ENCODE assay signal across 16 mouse cellular contexts in genomic region chr17:28123627-28124026, GRCm38 (mm10). TPM values are rescaled to one million over a fixed set of nuclear protein-coding genes. Genes with fewer than 3 reads are reported as not detected.
DNase-seq lines count a peak whose midpoint lies in the region; ATAC-seq lines count a peak whose summit lies in the region.
"Had no signal": no experiment of that assay in that cellular context is flagged by ENCODE, and none has a peak within 500 bp of the region (broad histone marks: within the 10 kb centered on the region; RNA-seq: fewer than 3 reads in every experiment).

No protein-coding gene starts in this region.

- peak; percentile 53; the same call in 1 of the 2 replicates for ATAC-seq in hindbrain, embryonic 11.5 days (ENCODE audit: low FRiP score)
- ATAC-seq in midbrain, embryonic 14.5 days (ENCODE audit: low FRiP score, low TSS enrichment), result no peak
- ATAC-seq: forebrain, embryonic 16.5 days; intestine, embryonic 16.5 days had no signal

- no peak overlapping the region for H3K4me2 ChIP-seq in hindbrain, embryonic 11.5 days (replicated peaks; ENCODE audit: low read depth, low read length)
- H3K4me2 ChIP-seq in midbrain, embryonic 14.5 days (ENCODE audit: low read length), result 0 out of 2 replicates have a peak overlapping the region, but pooled peaks have one; percentile 10

- H3K4me1 ChIP-seq in hindbrain, embryonic 11.5 days (replicated peaks; ENCODE audit: control insufficient read depth, insufficient read depth, low read length), result peaks cover 13% of the 10 kb centered on the region
- peaks cover 15% of the 10 kb centered on the region for H3K4me1 ChIP-seq in midbrain, embryonic 14.5 days (ENCODE audit: control insufficient read depth, insufficient read depth, low read length)

- no peaks in the 10 kb centered on the region for H3K9me3 ChIP-seq in hindbrain, embryonic 11.5 days (ENCODE audit: control insufficient read depth, low read length)
- no peaks in the 10 kb centered on the region for H3K9me3 ChIP-seq in midbrain, embryonic 14.5 days (ENCODE audit: control insufficient read depth, low read length)
- H3K9me3 ChIP-seq: heart, embryonic 10.5 days had no signal

- H3K27me3 ChIP-seq in hindbrain, embryonic 11.5 days (ENCODE audit: control insufficient read depth, insufficient read depth, low read length), result no peaks in the 10 kb centered on the region
- H3K27me3 ChIP-seq in midbrain, embryonic 14.5 days (ENCODE audit: control insufficient read depth, insufficient read depth, low read length), result no peaks in the 10 kb centered on the region

- H3K36me3 ChIP-seq in hindbrain, embryonic 11.5 days (ENCODE audit: control insufficient read depth, insufficient read depth, low read length), result no peaks in the 10 kb centered on the region
- H3K36me3 ChIP-seq in midbrain, embryonic 14.5 days (ENCODE audit: control insufficient read depth, insufficient read depth, low read length), result no peaks in the 10 kb centered on the region
- H3K36me3 ChIP-seq: heart, embryonic 10.5 days had no signal

- 19% methylated on average over 7 of the region's 7 CpGs for WGBS in hindbrain, embryonic 11.5 days
- 4% methylated on average over 7 of the region's 7 CpGs for WGBS in midbrain, embryonic 14.5 days

- no peak overlapping the region for H3K4me3 ChIP-seq in hindbrain, embryonic 11.5 days (ENCODE audit: low read depth, low read length)
- H3K4me3 ChIP-seq in midbrain, embryonic 14.5 days (replicated peaks; ENCODE audit: low read depth, low read length), result no peak overlapping the region
- H3K4me3 ChIP-seq: heart, embryonic 10.5 days; layer of hippocampus, adult 2 months had no signal

- H3K9ac ChIP-seq in hindbrain, embryonic 11.5 days (ENCODE audit: low read depth, low read length), result no peak overlapping the region
- H3K9ac ChIP-seq in midbrain, embryonic 14.5 days (replicated peaks; ENCODE audit: low read length), result no peak overlapping the region

- peak overlapping the region; percentile 58; the same call in 1 of the 2 replicates for H3K27ac ChIP-seq in hindbrain, embryonic 11.5 days (ENCODE audit: low read depth, low read length)
- no peak overlapping the region for H3K27ac ChIP-seq in midbrain, embryonic 14.5 days (replicated peaks; ENCODE audit: low read depth, low read length)
- H3K27ac ChIP-seq: heart, embryonic 10.5 days; kidney, postnatal 0 days; layer of hippocampus, adult 2 months had no signal

- peak; percentile 41 for DNase-seq in Muller cell, postnatal 12 days (ENCODE audit: inconsistent ontology term)
- peak; percentile 63 for DNase-seq in embryo, embryonic 11 days
- peak; percentile 62 for DNase-seq in hindbrain, embryonic 11.5 days (ENCODE audit: low spot score)
- peak; percentile 46 for DNase-seq in midbrain, embryonic 14.5 days
- no peak for DNase-seq in frontal cortex, postnatal 14 days (ENCODE audit: low spot score in 2 of 2)
- DNase-seq in spleen, postnatal 36 days (ENCODE audit: low spot score in 2 of 2), result no peak
- no peak for DNase-seq in heart, adult 18-20 months
- DNase-seq: adrenal gland, postnatal 36 days; cerebellum, adult 9-11 months; gastrocnemius, postnatal 10 days; heart, postnatal 36 days had no signal

RNA-seq across cellular contexts. Expression of gene Scube3, which starts 18.3 kb away (rescaled TPM):
- 8.0 and 8.6 TPM in 2 replicates for polyA plus RNA-seq in hindbrain, embryonic 11.5 days (2014; fragmentation: Nextera tagmentation; extraction: Ambion mirVana)
- 7.3 and 8.0 TPM in 2 replicates for polyA plus RNA-seq in midbrain, embryonic 14.5 days (2014; fragmentation: Nextera tagmentation; extraction: Ambion mirVana)
- total RNA-seq in heart, adult 18-20 months (2021), result under 1 TPM; 0.59 to 0.62 TPM

RNA-seq across cellular contexts. Expression of gene Tcp11, which starts 43.2 kb away (rescaled TPM):
- 0.99 and 1.3 TPM in 2 replicates for polyA plus RNA-seq in hindbrain, embryonic 11.5 days (2014; fragmentation: Nextera tagmentation; extraction: Ambion mirVana)
- polyA plus RNA-seq in midbrain, embryonic 14.5 days (2014; fragmentation: Nextera tagmentation; extraction: Ambion mirVana), result 0.88 and 1.1 TPM in 2 replicates
- total RNA-seq in heart, adult 18-20 months (2021), result under 1 TPM in 1 of 2 experiments, not detected in 1; 0.33 TPM
- total RNA-seq: adrenal gland, postnatal 36 days; gastrocnemius, postnatal 10 days; heart, postnatal 36 days had no signal

RNA-seq across cellular contexts. Expression of gene Zfp523, which starts 53.3 kb away (rescaled TPM):
- polyA plus RNA-seq in hindbrain, embryonic 11.5 days (2014; fragmentation: Nextera tagmentation; extraction: Ambion mirVana), result 27.6 and 29.5 TPM in 2 replicates
- 41.8 and 51.9 TPM in 2 replicates for polyA plus RNA-seq in midbrain, embryonic 14.5 days (2014; fragmentation: Nextera tagmentation; extraction: Ambion mirVana)
- 10 to 100 TPM; 10.7 to 13.9 TPM for total RNA-seq in heart, adult 18-20 months (2021)

Comparison
In these comparisons a context has a peak if more than half of its experiments do, and no peak if none do; other contexts are left out.
1. DNase-seq: peak in Muller cell, postnatal 12 days (single experiment), embryo, embryonic 11 days (single experiment), hindbrain, embryonic 11.5 days (single experiment) and midbrain, embryonic 14.5 days (single experiment); none in frontal cortex, postnatal 14 days (0 of 2), spleen, postnatal 36 days (0 of 2) and heart, adult 18-20 months (0 of 2).